Mouse (Mus musculus) retina, postnatal 7 days (tissue): Measurements from ENCODE around the gene Daam1.
"Not testable (repeated sequence)": the region's sequence is repeated elsewhere in the genome, so short reads cannot be mapped to it uniquely, and the experiment has no call there.

Experiments used
- DNase-seq: peaks from one replicate; pipeline ENCODE4 v3.0.0-alpha.2; 2012; ENCODE audit warnings: low read depth, low spot score

The Daam1 gene

DNA sequence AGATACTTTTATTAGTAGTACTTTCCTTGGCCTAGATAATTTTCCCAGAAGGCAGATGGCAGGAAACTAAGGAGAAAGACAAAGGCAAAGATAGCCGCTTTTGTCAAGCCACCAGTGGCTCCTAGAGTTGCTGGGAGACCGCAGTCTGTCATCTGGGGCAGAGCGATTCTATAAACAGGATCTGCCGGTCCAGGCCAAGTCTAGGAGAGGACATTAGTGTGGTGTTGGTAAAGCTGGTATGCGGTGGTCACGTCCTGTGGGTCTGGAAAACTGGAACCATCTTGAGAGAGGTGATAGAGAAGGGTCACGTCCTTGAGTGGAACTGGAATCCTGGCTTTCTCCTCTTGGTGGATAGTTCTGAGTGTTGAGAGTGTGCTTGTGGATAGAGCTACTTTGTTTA, 3.2 kb downstream of the Daam1 start:
- DNase-seq = no peak

DNA sequence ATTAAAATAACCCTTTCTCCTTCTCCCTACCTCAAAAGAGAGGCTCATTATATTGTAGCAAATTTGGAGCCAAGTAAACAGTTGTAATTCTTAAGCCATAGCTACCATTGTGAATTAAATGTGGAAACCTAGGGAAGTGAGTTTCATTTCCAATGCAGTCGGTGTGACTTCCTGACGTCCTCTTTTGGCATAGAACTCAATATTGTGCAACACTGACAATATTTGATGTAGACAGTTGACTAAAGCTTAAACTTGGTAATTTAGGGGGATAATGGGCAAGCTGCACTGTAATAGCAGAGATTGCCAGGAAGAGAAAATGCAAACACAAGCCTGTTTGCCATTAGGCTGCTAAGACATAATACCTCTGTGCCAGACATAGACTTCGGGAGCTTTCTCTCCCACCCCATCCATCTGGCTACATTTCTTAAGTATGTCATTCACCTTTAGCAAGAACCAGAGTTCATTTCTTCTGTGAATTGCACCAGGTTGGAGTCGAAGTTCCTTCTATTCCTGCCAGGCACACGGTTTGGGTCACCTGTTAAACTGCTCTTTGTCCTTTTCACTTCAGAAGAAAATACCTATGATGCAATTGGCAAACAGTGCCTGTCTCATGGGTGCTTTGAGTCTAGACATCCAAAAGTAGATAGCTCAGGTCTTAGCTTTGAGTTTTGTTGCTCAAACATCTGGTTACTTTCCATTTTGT, 5.2 kb downstream of the Daam1 start:
- DNase-seq = no peak

DNA sequence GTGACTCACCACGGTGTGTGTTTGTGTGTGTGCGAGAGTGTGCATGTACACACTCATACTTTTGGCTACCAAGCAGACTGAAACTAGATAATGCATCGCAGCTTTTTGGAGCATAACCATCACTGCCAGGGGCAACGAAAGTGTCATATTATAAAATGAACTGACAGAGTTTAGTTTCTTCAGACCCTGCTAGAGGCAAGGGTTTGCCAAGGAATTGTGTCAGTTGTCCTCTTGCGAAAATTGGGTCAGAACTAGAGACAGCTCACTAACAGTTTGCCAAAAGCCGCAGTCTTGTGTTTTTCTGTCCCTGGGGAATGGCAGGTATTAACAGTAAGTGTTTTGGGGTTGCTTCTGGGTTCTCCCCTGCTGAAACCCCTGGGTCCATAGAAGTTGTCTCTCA, 5.9 kb downstream of the Daam1 start:
- no peak for DNase-seq

DNA sequence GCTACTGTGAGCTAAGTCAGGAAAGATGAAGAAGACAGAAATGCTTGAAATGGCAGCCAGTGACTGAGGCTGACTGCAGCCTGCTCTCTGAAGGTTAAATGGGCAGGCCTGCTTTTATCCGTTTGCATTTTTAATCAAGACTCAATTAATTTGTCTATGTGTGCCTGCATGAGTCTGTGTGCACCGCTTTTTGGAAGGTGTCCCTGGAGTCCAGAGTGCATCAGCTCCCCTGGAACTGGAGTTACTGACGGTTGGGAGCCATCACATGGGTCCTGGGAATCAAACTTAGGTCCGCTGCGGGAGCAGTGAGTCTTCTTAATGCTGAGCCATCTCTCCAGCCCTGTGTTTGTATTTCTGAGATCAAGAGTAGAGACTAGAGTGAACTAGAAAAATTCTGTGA, 6.7 kb downstream of the Daam1 start:
- no peak for DNase-seq

DNA sequence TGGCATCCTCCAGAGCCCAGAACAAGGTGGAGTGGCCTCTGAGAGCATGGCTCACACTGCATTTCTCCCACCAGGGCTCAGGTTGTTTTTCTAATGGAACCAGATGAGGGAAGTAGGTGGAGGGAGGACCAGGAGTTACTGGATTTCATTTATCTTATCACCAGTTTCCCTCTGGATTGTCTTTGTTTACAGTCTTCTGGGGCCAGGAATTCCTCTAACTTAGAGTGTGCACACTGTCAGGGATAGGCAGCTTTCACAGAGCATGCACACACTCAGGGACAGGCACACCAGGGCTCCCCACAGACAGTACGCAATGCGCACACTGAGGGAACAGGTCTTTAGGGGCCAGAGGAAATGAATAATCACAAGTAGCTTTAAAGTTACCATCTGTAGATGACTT, 7.4 kb downstream of the Daam1 start:
- no peak for DNase-seq

DNA sequence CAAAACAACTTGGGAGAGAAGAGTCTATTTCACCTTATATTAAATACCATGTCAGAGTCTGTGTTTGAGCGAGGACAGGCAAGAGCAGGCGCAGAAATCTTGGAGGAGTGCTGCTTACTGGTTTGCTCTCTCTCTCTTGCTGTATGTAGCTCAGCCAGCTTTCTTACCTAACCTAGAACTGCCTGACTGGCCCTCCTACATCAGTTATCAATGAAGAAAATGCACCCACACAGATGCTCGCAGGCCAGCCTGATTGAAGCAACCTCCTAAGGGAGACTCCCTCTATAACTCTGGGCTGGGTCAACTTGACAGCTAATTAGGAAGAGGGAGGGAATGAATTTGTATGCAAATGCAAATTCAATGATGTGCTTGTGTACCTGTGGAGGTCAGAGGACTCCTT, 8.8 kb downstream of the Daam1 start:
- no peak for DNase-seq

DNA sequence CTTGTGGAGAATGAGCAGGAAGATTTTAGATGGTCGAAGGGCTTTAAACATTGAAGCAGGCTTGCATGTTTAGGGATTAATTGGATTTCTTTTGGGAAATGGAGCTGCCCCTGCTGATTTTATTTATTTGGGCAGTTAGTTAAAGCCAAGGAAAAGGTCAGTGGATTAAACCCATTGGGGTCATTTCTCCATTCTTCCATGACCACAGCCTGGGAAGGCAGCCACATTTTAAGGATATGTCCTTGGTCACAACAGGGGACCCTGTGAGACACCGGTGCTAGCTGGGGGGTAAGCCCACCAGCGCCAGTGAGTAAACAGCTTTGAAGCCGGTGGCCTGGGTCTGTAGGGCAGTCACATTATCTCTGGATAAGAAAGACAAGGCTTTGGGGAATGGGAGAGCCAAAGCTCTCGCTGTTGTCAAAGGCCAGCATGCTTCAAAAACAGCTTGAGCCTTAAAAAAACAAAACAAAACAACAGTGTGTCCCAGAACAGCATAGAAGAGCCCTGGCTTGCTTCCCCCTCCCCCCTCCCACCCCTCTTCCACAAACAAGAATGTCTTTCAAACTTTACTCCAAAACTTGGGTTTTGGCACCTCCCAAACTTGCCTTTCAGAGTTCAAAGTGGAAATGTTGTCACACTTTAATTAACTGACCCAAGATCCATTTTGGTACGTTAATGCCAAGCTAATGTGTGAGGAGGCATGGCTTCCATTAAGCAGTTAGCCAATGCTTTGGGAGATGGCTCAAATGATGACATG, 9.7 kb downstream of the Daam1 start:
- no peak for DNase-seq

DNA sequence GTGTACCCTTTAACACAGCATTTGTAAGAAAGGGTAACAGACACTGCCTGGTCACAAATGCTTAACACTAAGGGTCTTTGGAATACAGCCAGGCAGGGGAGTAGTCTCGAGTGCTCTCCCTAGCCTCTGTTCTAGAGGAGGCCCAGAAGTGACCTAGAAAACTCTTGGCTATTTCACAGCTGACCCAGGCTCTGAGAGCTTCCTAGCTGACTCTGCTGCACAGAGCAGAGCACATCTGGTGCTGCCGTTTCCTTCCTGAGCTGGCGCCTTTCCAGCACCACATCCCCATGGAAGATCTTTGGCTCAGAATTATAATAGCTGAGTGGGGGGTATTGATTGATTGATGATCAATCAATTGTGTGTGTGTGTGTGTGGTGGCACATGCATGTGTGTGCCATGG, 11.1 kb downstream of the Daam1 start:
- no peak for DNase-seq

DNA sequence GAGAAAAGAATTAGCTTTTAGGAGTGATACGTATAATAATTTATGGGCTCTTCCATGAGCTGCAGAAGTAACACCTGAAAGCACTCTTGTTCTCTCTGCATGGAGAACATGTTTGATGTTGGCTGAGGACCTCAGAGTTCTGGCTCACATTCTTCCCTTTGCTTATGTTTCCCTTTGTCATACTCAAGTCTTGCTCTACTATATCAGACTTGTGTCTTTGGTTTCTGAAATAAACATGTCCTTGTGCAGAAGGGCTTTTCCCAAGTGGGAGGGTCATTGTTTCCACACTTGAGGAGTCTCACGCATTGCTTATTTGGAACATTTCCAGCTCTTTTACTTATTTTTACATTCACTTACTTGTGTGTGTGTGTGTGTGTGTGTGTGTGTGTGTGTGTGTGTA, 11.7 kb downstream of the Daam1 start:
- no peak for DNase-seq

DNA sequence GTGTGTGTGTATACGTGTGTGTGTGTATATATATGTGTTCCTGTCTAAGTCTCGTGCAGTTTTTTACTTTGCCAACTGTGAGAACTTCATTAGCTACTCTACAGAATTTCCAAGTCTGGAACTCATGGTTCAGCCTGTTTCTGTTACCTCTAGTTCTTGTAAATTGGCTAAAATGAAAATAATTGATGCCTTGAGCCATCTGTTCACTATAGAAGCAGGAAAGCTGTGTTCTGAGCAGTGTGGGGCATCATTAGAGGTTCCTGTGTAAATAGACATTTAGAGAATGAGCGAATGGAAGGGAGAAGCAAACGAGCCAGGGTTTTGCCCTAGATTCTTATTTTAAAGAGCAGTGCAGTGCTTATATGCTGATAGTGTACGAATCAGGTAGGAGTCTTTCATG, 14.6 kb downstream of the Daam1 start:
- no peak for DNase-seq

DNA sequence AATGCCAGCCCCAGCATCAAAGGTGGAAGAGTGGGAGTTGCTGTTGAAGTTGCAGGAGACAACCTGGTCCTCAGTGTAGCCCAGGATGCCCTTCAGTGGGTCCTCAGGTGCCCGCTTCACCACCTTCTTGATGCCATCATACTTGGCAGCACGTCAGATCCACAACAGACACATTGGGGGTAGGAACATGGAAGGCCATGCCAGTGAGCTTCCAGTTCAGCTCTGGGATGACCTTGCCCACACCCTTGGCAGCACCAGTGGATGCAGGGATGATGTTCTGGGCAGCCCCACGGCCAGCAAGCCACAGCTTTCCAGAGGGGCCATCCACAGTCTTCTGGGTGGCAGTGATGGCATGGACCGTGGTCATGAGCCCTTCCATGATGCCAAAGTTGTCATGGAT, 15.5 kb downstream of the Daam1 start:
- DNase-seq = not testable (repeated sequence)

DNA sequence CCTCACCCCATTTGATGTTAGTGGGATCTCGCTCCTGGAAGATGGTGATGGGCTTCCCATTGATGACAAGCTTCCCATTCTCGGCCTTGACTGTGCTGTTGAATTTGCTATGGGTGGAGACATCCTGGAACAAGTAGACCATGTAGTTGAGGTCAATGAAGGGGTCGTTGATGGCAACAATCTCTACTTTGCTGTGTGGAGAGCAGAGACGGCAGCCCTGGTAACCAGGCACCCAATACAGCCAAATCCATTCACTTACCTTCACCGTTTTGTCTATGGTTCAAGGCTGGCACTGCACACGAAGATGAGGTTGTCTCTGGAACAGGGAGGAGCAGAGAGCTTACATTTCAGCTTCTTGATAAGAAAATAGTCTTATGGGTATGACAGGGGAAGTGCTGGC, 16.1 kb downstream of the Daam1 start:
- DNase-seq = not testable (repeated sequence)

DNA sequence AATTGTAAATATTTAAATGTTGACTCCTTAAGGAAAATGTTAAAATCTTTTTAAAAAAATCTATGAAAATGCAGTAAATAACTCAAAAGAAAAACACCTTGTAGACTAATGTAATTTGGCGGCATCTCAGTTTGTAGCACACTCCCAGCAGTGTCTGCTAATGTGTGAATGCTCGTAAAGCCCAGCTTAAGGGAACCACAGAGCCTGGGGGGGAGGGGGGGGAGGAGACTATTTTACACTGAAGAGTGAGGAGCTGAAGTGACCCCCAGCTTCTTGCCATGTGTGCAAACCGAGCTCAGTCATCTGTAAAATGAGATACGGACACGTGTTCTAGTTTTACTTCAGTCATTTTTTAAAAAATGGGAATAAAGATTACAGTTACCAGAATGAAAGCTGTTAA, 16.7 kb downstream of the Daam1 start:
- DNase-seq = no peak

DNA sequence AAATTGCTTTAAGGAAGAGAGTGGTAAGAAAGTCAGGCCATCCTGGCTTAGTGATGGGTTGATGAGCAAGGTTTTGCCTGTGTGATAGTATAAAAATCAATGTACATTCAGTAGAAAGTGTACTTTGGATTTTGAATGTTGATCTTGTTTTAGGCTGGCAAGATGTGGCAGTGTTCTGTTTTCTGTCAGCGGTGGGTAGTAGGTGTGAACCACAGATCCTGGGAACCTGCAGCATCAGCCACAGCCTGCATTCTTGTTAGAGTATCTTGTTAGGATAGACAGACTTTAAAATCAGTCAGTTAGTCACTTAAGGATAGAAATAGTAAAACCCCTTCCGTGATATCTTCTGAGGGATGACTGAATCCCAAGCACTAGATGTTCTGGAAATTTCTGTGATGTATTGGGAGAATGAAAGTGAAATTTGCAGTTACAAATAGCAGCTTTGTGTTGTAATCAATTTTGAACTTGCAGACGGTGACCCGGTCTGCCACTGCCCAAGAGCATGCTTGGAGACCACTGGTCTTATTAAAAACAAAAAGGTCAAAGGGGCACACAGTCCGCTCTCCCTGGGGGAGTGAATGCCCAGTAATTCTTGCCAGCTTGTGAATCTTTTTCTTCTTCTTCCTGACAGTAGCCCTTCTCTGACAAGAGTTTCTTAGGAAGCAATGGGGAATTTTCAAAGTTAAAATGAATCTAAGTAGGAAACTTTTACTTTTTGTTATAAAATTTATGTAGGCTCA, 17.3 kb downstream of the Daam1 start:
- no peak for DNase-seq

DNA sequence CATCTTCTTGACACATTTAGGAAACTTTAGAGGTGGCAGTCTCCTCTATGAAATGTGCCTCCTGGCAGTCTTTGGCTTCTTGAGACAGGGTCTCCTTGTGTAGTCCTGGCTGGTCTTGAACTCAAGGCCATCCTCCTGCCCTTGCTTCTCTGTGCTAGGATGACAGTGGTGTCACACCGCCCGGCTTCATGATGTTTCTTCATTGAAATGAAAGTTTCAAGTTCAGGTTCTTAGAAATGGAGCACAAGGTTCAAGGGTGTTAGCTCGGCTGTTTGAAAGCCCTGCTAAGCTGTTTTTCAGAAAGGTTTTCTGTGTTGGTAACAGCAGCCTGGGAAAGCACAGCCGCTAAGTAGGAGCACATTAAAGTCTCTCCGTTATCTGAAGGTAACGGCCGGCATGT, 18.2 kb downstream of the Daam1 start:
- DNase-seq = no peak

DNA sequence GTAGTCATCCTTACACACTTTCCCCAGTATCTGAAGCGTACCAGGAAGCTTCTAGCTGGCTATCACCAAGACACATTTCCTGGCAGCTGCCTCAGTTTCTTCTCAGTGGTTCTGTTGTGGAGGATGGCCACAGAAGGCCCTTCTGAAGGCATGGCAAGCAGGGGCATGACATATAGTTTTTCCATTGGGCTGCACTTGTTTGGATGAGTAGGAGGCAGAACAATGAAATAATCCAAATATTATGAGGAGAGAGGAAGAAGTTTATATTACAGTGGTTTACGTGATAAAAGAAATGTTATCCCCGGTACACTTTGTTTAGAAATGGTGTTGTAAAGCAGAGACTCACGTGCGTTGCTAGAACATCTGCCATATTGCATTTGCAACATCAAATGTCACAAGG, 19.3 kb downstream of the Daam1 start:
- DNase-seq = no peak

DNA sequence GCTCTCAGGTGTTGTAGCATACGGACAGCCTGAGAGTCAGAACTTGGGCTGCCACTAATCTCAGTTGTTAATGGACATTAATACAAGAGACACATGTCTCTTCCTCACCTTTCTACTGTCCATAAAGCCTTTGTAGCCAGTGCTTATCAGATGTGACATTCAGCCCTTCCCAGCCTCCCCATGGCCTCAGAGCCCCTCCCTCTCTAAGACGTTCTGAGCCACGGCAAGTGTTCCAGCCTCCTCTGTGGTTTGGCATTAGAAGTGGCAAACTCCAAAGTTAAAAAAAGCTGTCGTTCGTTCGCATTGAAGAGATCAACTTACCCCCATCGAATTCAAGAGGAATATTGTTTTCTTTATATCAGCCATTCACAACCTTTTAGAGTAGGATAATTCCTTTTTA, 21.8 kb downstream of the Daam1 start:
- DNase-seq = no peak

DNA sequence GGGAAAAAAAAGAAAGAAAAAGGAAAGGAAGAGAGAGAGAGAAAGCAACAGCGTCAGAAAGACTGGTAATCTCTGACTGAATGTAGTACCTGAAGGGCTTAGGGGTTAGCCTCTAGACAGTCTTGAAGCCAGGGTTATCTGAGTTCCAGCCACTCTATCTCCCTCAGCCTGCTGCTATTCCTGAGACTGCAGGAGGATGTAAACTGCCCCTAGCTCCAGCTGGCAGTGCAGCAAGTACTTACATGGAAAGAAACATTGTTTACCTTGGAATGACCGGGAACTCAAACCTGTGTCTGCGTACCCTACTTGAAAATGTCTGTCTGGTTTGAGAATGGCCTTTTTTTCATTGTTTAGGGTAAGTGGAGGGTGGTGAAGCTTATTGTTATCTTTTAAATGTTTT, 22.8 kb downstream of the Daam1 start:
- no peak for DNase-seq

DNA sequence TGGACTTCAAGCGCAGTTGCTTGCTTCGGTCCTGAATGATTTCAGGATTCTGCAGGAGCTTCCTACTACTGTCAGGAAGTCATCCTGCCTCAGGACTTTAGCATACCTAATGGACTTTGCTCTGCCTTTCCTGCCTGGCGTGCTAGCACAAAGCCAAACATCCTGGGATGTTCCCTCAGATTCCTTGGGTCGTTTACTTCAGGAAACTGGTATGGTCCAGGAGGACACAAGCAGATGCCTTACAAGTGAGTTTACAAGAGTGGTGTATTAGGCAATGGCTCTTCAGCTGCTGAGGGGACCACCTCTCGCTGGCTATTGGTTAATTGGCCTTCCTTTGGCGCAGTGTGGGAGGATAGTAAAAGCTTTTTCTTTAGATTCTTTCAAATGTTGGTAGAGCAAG, 23.3 kb downstream of the Daam1 start:
- no peak for DNase-seq

DNA sequence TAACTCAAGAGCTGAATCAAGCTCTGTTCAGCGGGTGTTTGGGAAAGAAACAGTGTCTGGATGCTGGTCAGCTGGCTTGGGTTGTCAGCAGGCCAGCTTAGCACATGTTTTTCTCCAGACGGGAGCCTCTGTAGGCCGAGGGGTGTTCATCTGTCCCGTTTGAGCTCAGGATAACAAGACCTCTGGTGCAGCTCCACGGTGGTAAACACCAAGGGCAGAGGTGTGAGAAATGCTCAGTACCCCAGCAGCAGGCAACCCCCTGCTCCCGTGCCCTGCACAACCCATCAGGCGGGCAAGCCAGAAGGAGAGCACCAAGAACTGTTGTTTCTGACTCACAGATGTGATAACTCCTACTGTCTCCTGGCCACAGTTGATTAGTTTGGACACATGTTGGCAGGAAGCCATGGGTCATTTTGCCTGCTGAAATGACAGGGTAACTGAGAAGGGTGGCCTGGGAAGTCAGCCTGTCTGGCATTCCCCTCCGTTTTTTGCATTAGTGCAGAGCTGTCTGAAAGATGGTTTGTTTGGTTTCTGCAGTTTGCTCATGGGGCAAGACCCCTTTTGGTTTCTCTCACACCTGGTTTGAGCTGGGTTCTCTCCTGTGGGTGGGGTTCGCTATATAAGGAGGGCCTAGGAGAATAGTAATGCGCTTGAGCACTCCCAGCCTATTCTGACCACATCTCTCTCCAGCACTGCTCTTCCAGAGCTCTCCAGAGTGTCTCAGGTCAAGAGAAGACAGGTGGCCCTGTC, 25.0 kb downstream of the Daam1 start:
- DNase-seq = no peak

DNA sequence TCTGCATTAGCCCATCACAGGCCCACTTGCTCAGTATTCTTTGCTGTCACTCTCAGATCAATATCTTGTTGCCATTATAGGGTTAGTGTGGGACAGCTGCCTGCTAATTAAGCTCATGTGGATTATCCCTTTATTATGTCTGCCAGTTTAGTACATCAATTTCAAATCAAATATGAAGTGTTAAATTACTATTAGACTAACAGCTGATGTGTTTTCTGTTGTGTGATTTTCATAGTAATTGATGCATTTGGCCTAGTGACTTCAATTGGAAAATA, 25.5 kb downstream of the Daam1 start:
- DNase-seq = no peak

DNA sequence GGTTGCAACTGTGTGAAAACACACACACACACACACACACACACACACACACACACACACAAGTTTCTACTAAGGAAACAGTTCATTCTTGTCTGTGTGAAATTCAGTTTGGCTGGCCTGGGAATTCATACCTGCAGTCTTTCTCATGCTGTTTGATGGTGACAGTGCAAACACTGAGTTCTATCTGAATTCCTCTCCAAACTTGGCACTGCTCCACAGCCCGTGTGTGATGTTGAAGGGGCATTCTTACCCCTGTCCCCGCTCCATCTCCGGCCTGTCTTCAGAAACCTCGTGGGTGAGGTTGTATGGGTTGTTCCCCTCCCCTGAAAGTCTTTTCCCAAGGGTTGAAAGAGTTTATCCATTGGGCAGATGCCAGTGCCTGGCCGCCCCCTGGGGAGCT, 28.2 kb downstream of the Daam1 start:
- DNase-seq = no peak
